Mouse (Mus musculus) heart, embryonic 12.5 days (tissue): ENCODE data around the gene Cnp. TPM values are rescaled to one million over a fixed set of nuclear protein-coding genes. Genes with fewer than 3 reads are reported as not detected.
"Not testable (repeated sequence)": the region's sequence is repeated elsewhere in the genome, so short reads cannot be mapped to it uniquely, and the experiment has no call there.

ENCODE experiments used
- ATAC-seq: fragments of 200-750 bp; cut with Nextera tagmentation; 2 replicates; pipeline ENCODE4 v1.8.0; 2017; ENCODE audit warnings: moderate TSS enrichment, moderate library complexity; ENCODE audit not compliant: insufficient number of reproducible peaks, low FRiP score
- H3K27ac ChIP-seq: fragments of 300-500 bp; sonication (generic); 2 replicates; pipeline ENCODE4 v1.5.1; 2016; ENCODE audit warnings: mild to moderate bottlenecking, moderate library complexity; ENCODE audit not compliant: poor library complexity, severe bottlenecking
- H3K27me3 ChIP-seq: fragments of 300-500 bp; sonication (generic); replicated peaks from 2 replicates; pipeline ENCODE4 v1.6.1; 2016; ENCODE audit warnings: mild to moderate bottlenecking, moderate library complexity
- H3K36me3 ChIP-seq: fragments of 300-500 bp; sonication (generic); 2 replicates; pipeline ENCODE4 v1.6.1; 2016; ENCODE audit warnings: mild to moderate bottlenecking, moderate library complexity
- H3K4me1 ChIP-seq: fragments of 300-500 bp; sonication (generic); replicated peaks from 2 replicates; pipeline ENCODE4 v1.6.1; 2016; ENCODE audit warnings: mild to moderate bottlenecking
- H3K4me2 ChIP-seq: fragments of 300-500 bp; sonication (generic); 2 replicates; pipeline ENCODE4 v1.6.1; 2016; ENCODE audit warnings: mild to moderate bottlenecking, moderate library complexity
- H3K4me3 ChIP-seq: fragments of 300-500 bp; sonication (generic); 2 replicates; pipeline ENCODE4 v1.5.1; 2016; ENCODE audit warnings: mild to moderate bottlenecking
- H3K9ac ChIP-seq: fragments of 300-500 bp; sonication (generic); 2 replicates; pipeline ENCODE4 v1.6.1; 2016; ENCODE audit warnings: mild to moderate bottlenecking, moderate library complexity
- H3K9me3 ChIP-seq: fragments of 300-500 bp; sonication (generic); replicated peaks from 2 replicates; pipeline ENCODE4 v1.6.1; 2016; ENCODE audit warnings: mild to moderate bottlenecking, moderate library complexity
- whole genome bisulfite sequencing: fragments of 180-500 bp; shearing (Covaris S2); methylation state at CpG from one replicate; pipeline ENCODE4 v1.1.7; 2016; 5-methylcytosine and 5-hydroxymethylcytosine counted together
- polyA plus RNA-seq: library from polyadenylated mRNA; unstranded; fragments of >200 nt; fragmentation: Nextera tagmentation; extraction: Ambion mirVana; gene quantifications from 2 replicates; pipeline ENCODE4 v1.2.1, GENCODE M21; 2016

Cnp gene
- polyA plus RNA-seq, 1 experiment from 2014 or later, result 22.1 TPM

DNA sequence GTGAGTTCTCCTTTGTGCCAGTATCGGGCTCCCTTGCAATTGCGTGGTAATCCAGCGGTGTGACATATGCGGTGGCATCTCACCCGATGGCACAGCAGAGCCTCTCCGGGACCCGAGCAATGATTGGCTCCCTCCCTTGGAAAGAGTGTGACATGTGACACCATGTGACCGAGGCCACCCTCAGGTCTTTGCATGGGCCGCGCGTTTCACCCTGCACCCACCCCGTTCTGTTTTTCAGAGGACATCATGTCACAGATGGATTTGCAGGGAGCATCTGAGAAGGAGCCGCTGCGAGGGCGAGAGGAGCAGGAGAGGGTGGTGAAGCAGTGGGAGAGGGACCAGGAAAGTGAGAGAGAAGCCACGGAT lies 3.5 kb upstream of the Cnp start:
- Histone ChIP-seq H3K27me3 (peaks cover 15% of the 10 kb centered on the region), H3K36me3 (no peaks in the 10 kb centered on the region), H3K4me1 (peaks cover 17% of the 10 kb centered on the region), H3K4me2 (peak overlapping the region; percentile 60), H3K9me3 (no peaks in the 10 kb centered on the region), H3K9ac (peak overlapping the region; percentile 14; the same call in 1 of the 2 replicates), H3K4me3 (peak overlapping the region; percentile 16), H3K27ac (no peak overlapping the region)
- ATAC-seq, result no peak
- WGBS, result 6% methylated on average over 16 of the region's 16 CpGs

- Histone ChIP-seq H3K4me2 (peak overlapping the region; percentile 82), H3K9ac (no peak overlapping the region), H3K4me1 (peaks cover 17% of the 10 kb centered on the region), H3K9me3 (no peaks in the 10 kb centered on the region), H3K36me3 (peaks cover 13% of the 10 kb centered on the region), H3K27me3 (peaks cover 10% of the 10 kb centered on the region), H3K4me3 (peak overlapping the region; percentile 75; the same call in 1 of the 2 replicates), H3K27ac (no peak overlapping the region)
- ATAC-seq, result no peak
- 83% methylated on average over 3 of the region's 3 CpGs for WGBS
Observed at GRCm38 (mm10) chr11:100574188-100574587, 516 bp upstream of the Cnp start.

GRCm38 (mm10) chr11:100575484-100575855 lies 766 bp downstream of the Cnp start:
- Histone ChIP-seq H3K27ac (0 out of 2 replicates have a peak overlapping the region, but pooled peaks have one; percentile 31), H3K36me3 (peaks cover 25% of the 10 kb centered on the region), H3K4me3 (peak overlapping the region; percentile 75), H3K9ac (peak overlapping the region; percentile 74), H3K27me3 (peaks cover 10% of the 10 kb centered on the region), H3K9me3 (no peaks in the 10 kb centered on the region), H3K4me1 (peaks cover 17% of the 10 kb centered on the region), H3K4me2 (peak overlapping the region; percentile 82)
- no peak for ATAC-seq
- WGBS, result 52% methylated on average over 2 of the region's 2 CpGs

DNA sequence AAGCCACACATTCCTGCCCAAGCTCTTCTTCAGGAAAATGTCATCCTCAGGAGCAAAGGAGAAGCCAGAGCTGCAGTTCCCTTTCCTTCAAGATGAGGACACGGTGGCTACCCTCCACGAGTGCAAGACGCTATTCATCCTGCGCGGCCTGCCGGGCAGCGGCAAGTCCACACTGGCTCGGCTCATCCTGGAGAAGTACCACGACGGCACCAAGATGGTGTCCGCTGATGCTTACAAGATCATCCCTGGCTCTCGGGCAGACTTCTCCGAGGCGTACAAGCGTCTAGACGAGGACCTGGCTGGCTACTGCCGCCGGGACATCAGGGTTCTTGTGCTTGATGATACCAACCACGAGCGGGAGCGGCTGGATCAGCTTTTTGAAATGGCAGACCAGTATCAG lies 1.6 kb downstream of the Cnp start:
- Histone ChIP-seq H3K4me3 (no peak overlapping the region), H3K27ac (no peak overlapping the region), H3K36me3 (peaks cover 33% of the 10 kb centered on the region), H3K27me3 (peaks cover 10% of the 10 kb centered on the region), H3K9ac (no peak overlapping the region), H3K9me3 (no peaks in the 10 kb centered on the region), H3K4me1 (peaks cover 11% of the 10 kb centered on the region), H3K4me2 (no peak overlapping the region)
- ATAC-seq, result no peak
- 62% methylated on average over 21 of the region's 21 CpGs for WGBS

- ATAC-seq, result no peak
- Histone ChIP-seq H3K4me2 (no peak overlapping the region), H3K36me3 (peaks cover 51% of the 10 kb centered on the region), H3K27me3 (no peaks in the 10 kb centered on the region), H3K27ac (no peak overlapping the region), H3K9ac (no peak overlapping the region), H3K4me1 (peaks cover 19% of the 10 kb centered on the region), H3K9me3 (no peaks in the 10 kb centered on the region), H3K4me3 (no peak overlapping the region)
- 80% methylated on average over 8 of the region's 8 CpGs for WGBS
Observed at GRCm38 (mm10) chr11:100577852-100578599, 3.3 kb downstream of the Cnp start.

DNA sequence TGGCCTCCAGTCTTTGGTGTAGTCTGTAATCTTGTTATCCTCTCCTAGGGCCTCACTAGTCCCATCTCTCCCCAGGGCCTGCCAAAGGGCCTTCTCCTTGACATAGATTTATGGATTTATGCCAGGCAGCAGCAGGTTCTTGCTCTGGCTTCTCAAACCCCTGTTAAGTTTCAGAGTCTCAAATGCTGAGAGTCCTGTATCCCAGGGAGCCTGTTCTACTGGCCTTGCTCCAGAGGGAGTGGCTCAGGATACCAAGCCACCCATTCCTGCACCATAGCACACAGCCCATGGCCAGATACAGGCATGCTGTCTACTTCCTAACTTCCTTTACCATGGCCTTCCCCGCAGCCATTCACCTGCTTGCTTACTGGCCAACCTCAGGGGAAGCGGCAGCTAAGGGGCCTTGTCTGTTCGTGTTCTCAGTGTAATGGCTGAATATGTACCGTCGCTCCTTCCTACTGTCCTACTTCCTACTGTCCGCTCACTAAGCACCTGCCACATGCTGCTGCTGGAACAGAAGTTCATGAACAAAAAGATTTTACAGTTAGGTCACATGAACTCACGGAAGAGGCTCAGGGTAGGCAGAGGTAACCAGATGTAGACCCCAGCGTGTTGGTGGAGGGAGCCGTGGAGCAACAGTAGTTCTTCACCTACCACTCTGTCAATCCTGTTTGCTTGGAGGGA lies 4.6 kb downstream of the Cnp start:
- WGBS, result 90% methylated on average over 9 of the region's 9 CpGs

GRCm38 (mm10) chr11:100580275-100580674 lies 5.6 kb downstream of the Cnp start:
- Histone ChIP-seq H3K9ac (no peak overlapping the region), H3K9me3 (no peaks in the 10 kb centered on the region), H3K27me3 (no peaks in the 10 kb centered on the region), H3K4me2 (no peak overlapping the region), H3K36me3 (peaks cover 73% of the 10 kb centered on the region), H3K27ac (no peak overlapping the region), H3K4me3 (no peak overlapping the region), H3K4me1 (peaks cover 17% of the 10 kb centered on the region)
- 91% methylated on average over 13 of the region's 13 CpGs for WGBS
- ATAC-seq, result no peak

More for the DNA sequence above, 4.6 kb downstream of the Cnp start:
- no peak overlapping the region for H3K9ac ChIP-seq
- H3K4me1 ChIP-seq, result peaks cover 19% of the 10 kb centered on the region
- no peak overlapping the region for H3K4me2 ChIP-seq
- H3K27me3 ChIP-seq, result no peaks in the 10 kb centered on the region
- no peak overlapping the region for H3K27ac ChIP-seq
- H3K4me3 ChIP-seq, result no peak overlapping the region
- H3K36me3 ChIP-seq, result peaks cover 63% of the 10 kb centered on the region
- no peak for ATAC-seq
- H3K9me3 ChIP-seq, result no peaks in the 10 kb centered on the region

DNA sequence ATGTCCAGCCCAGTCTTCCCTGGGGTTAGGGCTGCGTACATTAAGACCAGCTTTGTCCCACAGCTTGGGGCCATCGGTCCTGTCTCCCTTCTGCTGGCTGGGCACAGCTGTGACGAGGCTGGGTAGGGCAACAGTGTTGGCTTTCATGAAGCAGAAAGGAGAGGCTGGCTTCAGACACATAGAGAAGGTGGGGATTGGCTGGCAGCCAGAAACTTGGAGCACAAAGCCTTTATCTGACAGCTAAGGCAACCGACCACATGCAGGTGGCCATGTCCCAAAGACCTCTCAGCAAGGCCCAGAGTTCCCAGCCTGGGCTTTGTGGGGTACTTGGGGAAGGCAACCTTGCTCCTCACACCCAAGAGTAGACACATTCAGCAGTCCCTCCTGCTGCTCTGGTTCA lies 7.1 kb downstream of the Cnp start:
- Histone ChIP-seq H3K36me3 (peaks cover 88% of the 10 kb centered on the region), H3K27ac (0 out of 2 replicates have a peak overlapping the region, but pooled peaks have one; percentile 39), H3K9me3 (no peaks in the 10 kb centered on the region), H3K27me3 (no peaks in the 10 kb centered on the region), H3K4me3 (no peak overlapping the region), H3K4me2 (no peak overlapping the region), H3K4me1 (peaks cover 11% of the 10 kb centered on the region), H3K9ac (no peak overlapping the region)
- 0 out of 2 replicates have a peak, but pooled peaks have one; percentile 12 for ATAC-seq
- 49% methylated on average over 4 of the region's 4 CpGs for WGBS

- Histone ChIP-seq H3K4me1 (peaks cover 11% of the 10 kb centered on the region), H3K36me3 (peaks cover 94% of the 10 kb centered on the region)
- H3K9ac ChIP-seq, H3K27ac ChIP-seq, ATAC-seq, H3K27me3 ChIP-seq, H3K9me3 ChIP-seq, H3K4me2 ChIP-seq, H3K4me3 ChIP-seq: not testable (repeated sequence)
- 97% methylated on average over 1 of the region's 1 CpGs for WGBS
Observed at GRCm38 (mm10) chr11:100582413-100582812, 7.7 kb downstream of the Cnp start.

DNA sequence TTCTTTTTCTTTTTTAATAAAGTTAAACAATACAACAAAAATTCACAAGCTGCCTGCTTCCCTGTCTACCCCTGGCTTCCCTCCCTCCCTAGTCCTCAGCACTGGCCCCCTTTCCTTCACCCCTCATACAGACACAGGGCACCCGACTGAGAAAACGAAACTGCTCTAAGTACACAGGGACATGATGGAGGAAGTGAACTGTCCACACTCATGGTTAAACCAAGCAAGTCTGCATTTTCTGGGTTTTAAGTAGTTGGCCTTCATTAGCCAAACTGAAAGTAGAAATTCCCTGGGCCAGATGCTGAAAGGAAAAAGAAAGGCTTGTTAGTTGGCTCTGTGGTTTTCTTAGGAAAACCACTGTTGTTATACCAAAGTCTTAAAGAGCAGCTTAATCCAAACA lies 8.1 kb downstream of the Cnp start:
- no peak for ATAC-seq
- H3K4me3 ChIP-seq, result no peak overlapping the region
- no peak overlapping the region for H3K9ac ChIP-seq
- peaks cover 99% of the 10 kb centered on the region for H3K36me3 ChIP-seq
- 84% methylated on average over 2 of the region's 2 CpGs for WGBS
- no peak overlapping the region for H3K27ac ChIP-seq
- H3K4me2 ChIP-seq, result no peak overlapping the region
- no peaks in the 10 kb centered on the region for H3K27me3 ChIP-seq
- peaks cover 11% of the 10 kb centered on the region for H3K4me1 ChIP-seq
- H3K9me3 ChIP-seq, result no peaks in the 10 kb centered on the region

GRCm38 (mm10) chr11:100584561-100584961 lies 9.9 kb downstream of the Cnp start:
- ATAC-seq, result no peak
- Histone ChIP-seq H3K4me1 (peaks cover 11% of the 10 kb centered on the region), H3K4me2 (no peak overlapping the region), H3K36me3 (peaks cover 99% of the 10 kb centered on the region), H3K27me3 (no peaks in the 10 kb centered on the region), H3K9me3 (no peaks in the 10 kb centered on the region), H3K4me3 (no peak overlapping the region), H3K27ac (no peak overlapping the region), H3K9ac (no peak overlapping the region)
- WGBS, result 93% methylated on average over 7 of the region's 7 CpGs
